Mouse (Mus musculus) embryonic facial prominence, embryonic 12.5 days (tissue): Measurements from ENCODE around the gene Rabep2. TPM values are rescaled to one million over a fixed set of nuclear protein-coding genes. Genes with fewer than 3 reads are reported as not detected.
"Not testable (repeated sequence)": the region's sequence is repeated elsewhere in the genome, so short reads cannot be mapped to it uniquely, and the experiment has no call there.

Experiments
- ATAC-seq: fragments of 200-750 bp; cut with Nextera tagmentation; 2 replicates; pipeline ENCODE4 v1.8.0; 2017; ENCODE audit not compliant: insufficient number of reproducible peaks, insufficient read depth, low FRiP score, low TSS enrichment
- H3K27ac ChIP-seq: fragments of 300-500 bp; sonication (generic); 2 replicates; pipeline ENCODE4 v1.5.1; 2016; ENCODE audit warnings: mild to moderate bottlenecking
- H3K27me3 ChIP-seq: fragments of 300-500 bp; sonication (generic); 2 replicates; pipeline ENCODE4 v1.6.1; 2016; ENCODE audit warnings: mild to moderate bottlenecking, moderate library complexity
- H3K36me3 ChIP-seq: fragments of 300-500 bp; sonication (generic); 2 replicates; pipeline ENCODE4 v1.6.1; 2016; ENCODE audit warnings: mild to moderate bottlenecking
- H3K4me1 ChIP-seq: fragments of 300-500 bp; sonication (generic); 2 replicates; pipeline ENCODE4 v1.6.1; 2016
- H3K4me2 ChIP-seq: fragments of 300-500 bp; sonication (generic); replicated peaks from 2 replicates; pipeline ENCODE4 v1.6.1; 2016; ENCODE audit warnings: mild to moderate bottlenecking, moderate library complexity
- H3K4me3 ChIP-seq: fragments of 300-500 bp; sonication (generic); 2 replicates; pipeline ENCODE4 v1.5.1; 2016; ENCODE audit warnings: mild to moderate bottlenecking
- H3K9ac ChIP-seq: fragments of 300-500 bp; sonication (generic); 2 replicates; pipeline ENCODE4 v1.6.1; 2016; ENCODE audit warnings: mild to moderate bottlenecking, moderate library complexity
- H3K9me3 ChIP-seq: fragments of 300-500 bp; sonication (generic); 2 replicates; pipeline ENCODE4 v1.6.1; 2016; ENCODE audit warnings: mild to moderate bottlenecking, moderate library complexity
- WGBS: fragments of 180-500 bp; shearing (Covaris S2); methylation state at CpG from one replicate; pipeline ENCODE4 v1.1.7; 2016; 5-methylcytosine and 5-hydroxymethylcytosine counted together
- polyA plus RNA-seq: library from polyadenylated mRNA; unstranded; fragments of >200 nt; fragmentation: Nextera tagmentation; extraction: Ambion mirVana; gene quantifications from 2 replicates; pipeline ENCODE4 v1.2.1, GENCODE M21; 2016

The Rabep2 gene
- polyA plus RNA-seq, 1 experiment from 2014 or later, result 35.3 TPM

- WGBS, result under 1% methylated on average over 53 of the region's 53 CpGs
- H3K9me3 ChIP-seq, result no peaks in the 10 kb centered on the region
- peak within 1 kb of the TSS; percentile 98 for H3K9ac ChIP-seq
- H3K27ac ChIP-seq, result peak within 1 kb of the TSS; percentile 92
- no peaks in the 10 kb centered on the region for H3K27me3 ChIP-seq
- H3K4me1 ChIP-seq, result peaks cover 16% of the 10 kb centered on the region
- peaks cover 29% of the 10 kb centered on the region for H3K36me3 ChIP-seq
- H3K4me2 ChIP-seq, result peak within 1 kb of the TSS; percentile 96
- peak within 1 kb of the TSS; percentile 90 for H3K4me3 ChIP-seq
- ATAC-seq, result peak; percentile 89
Observed at GRCm38 (mm10) chr7:126474993-126475581, 46.5 kb downstream of the Rabep2 start, which contains the start of gene Sh2b1. TSS of gene Sh2b1 (minus strand) at chr7:126475424.

GRCm38 (mm10) chr7:126481699-126482098 is 53.1 kb downstream of the Rabep2 start:
- H3K9ac ChIP-seq, result no peak overlapping the region
- no peak overlapping the region for H3K4me3 ChIP-seq
- H3K36me3 ChIP-seq, result no peaks in the 10 kb centered on the region
- 0 out of 2 replicates have a peak, but pooled peaks cover 3% of the 10 kb centered on the region for H3K9me3 ChIP-seq
- no peak for ATAC-seq
- no peak overlapping the region for H3K4me2 ChIP-seq
- no peak overlapping the region for H3K27ac ChIP-seq
- WGBS, result 28% methylated on average over 5 of the region's 5 CpGs
- 0 out of 2 replicates have a peak, but pooled peaks cover 3% of the 10 kb centered on the region for H3K4me1 ChIP-seq
- H3K27me3 ChIP-seq, result no peaks in the 10 kb centered on the region

GRCm38 (mm10) chr7:126482392-126482871 is 53.9 kb downstream of the Rabep2 start:
- H3K4me1 ChIP-seq, result 0 out of 2 replicates have a peak, but pooled peaks cover 3% of the 10 kb centered on the region
- peak overlapping the region; percentile 31 for H3K9ac ChIP-seq
- no peaks in the 10 kb centered on the region for H3K36me3 ChIP-seq
- peak overlapping the region; percentile 58 for H3K4me2 ChIP-seq
- 0 out of 2 replicates have a peak, but pooled peaks cover 3% of the 10 kb centered on the region for H3K9me3 ChIP-seq
- peak; percentile 80 for ATAC-seq
- peak overlapping the region; percentile 71 for H3K27ac ChIP-seq
- H3K27me3 ChIP-seq, result no peaks in the 10 kb centered on the region
- under 1% methylated on average over 23 of the region's 23 CpGs for WGBS
- peak overlapping the region; percentile 32 for H3K4me3 ChIP-seq

GRCm38 (mm10) chr7:126487052-126487483 is 58.5 kb downstream of the Rabep2 start, which contains the start of gene Tufm:
TSS of gene Tufm (plus strand) at chr7:126487361.
- peak within 1 kb of the TSS; percentile 77 for H3K4me3 ChIP-seq
- no peaks in the 10 kb centered on the region for H3K9me3 ChIP-seq
- under 1% methylated on average over 32 of the region's 32 CpGs for whole genome bisulfite sequencing
- H3K9ac ChIP-seq, result peak within 1 kb of the TSS; percentile 68
- no peaks in the 10 kb centered on the region for H3K27me3 ChIP-seq
- peak within 1 kb of the TSS; percentile 86 for H3K4me2 ChIP-seq
- H3K4me1 ChIP-seq, result peaks cover 10% of the 10 kb centered on the region; the same call in 1 of the 2 replicates
- peak within 1 kb of the TSS; percentile 65 for H3K27ac ChIP-seq
- ATAC-seq, result peak; percentile 89
- peaks cover 27% of the 10 kb centered on the region for H3K36me3 ChIP-seq

DNA sequence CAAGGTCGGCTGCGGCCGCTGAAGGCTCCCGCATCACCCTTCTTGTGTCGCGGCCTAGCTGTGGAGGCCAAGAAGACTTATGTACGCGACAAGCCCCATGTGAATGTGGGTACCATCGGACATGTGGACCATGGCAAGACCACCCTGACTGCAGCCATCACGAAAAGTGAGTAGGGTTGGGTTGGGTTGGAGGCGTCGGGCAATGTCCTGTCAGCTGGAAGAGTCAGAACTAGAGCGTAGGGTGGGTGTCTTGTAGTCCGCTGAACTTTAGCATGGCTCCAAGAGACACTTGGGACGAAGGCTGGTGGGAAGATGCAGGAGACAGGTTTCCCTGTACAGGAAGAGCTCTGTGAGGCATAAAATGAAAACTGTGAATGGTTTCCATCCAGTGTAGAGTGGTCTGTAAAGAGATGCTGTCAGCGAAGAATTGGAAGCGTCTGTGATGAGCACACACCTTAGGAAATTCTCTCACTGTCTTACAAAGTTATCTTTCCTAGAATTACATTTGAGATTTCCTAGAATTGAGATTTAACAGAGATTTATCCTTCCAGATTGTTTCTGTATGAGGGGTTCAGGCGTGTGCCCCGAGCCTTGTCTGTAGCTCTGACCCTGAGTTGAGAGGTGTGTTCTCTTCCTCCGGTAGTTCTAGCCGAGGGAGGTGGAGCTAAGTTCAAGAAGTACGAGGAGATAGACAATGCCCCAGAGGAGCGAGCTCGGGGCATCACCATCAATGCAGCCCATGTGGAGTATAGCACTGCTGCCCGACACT is 59.2 kb downstream of the Rabep2 start:
- 18% methylated on average over 25 of the region's 25 CpGs for WGBS
- H3K9me3 ChIP-seq, H3K27ac ChIP-seq, ATAC-seq, H3K4me1 ChIP-seq, H3K27me3 ChIP-seq: not testable (repeated sequence)
- Histone ChIP-seq H3K4me2 (peak overlapping the region; percentile 86), H3K36me3 (peaks cover 34% of the 10 kb centered on the region), H3K4me3 (peak overlapping the region; percentile 77), H3K9ac (peak overlapping the region; percentile 68)

- H3K4me2 ChIP-seq, result no peak overlapping the region
- H3K9me3 ChIP-seq, result no peaks in the 10 kb centered on the region
- ATAC-seq, result no peak
- no peak overlapping the region for H3K9ac ChIP-seq
- H3K36me3 ChIP-seq, result peaks cover 66% of the 10 kb centered on the region
- 85% methylated on average over 1 of the region's 1 CpGs for WGBS
- H3K4me1 ChIP-seq, result peaks cover 7% of the 10 kb centered on the region; the same call in 1 of the 2 replicates
- H3K27me3 ChIP-seq, result no peaks in the 10 kb centered on the region
- H3K4me3 ChIP-seq, result no peak overlapping the region
- no peak overlapping the region for H3K27ac ChIP-seq
Observed at GRCm38 (mm10) chr7:126491005-126491404, 62.4 kb downstream of the Rabep2 start.

GRCm38 (mm10) chr7:126491973-126492372 is 63.4 kb downstream of the Rabep2 start:
- Histone ChIP-seq H3K9me3 (no peaks in the 10 kb centered on the region), H3K27me3 (no peaks in the 10 kb centered on the region), H3K4me1 (peaks cover 7% of the 10 kb centered on the region; the same call in 1 of the 2 replicates), H3K36me3 (peaks cover 76% of the 10 kb centered on the region), H3K9ac (no peak overlapping the region; the same call in 1 of the 2 replicates), H3K4me2 (no peak overlapping the region), H3K27ac (no peak overlapping the region), H3K4me3 (no peak overlapping the region)
- 63% methylated on average over 11 of the region's 11 CpGs for WGBS
- no peak for ATAC-seq

DNA sequence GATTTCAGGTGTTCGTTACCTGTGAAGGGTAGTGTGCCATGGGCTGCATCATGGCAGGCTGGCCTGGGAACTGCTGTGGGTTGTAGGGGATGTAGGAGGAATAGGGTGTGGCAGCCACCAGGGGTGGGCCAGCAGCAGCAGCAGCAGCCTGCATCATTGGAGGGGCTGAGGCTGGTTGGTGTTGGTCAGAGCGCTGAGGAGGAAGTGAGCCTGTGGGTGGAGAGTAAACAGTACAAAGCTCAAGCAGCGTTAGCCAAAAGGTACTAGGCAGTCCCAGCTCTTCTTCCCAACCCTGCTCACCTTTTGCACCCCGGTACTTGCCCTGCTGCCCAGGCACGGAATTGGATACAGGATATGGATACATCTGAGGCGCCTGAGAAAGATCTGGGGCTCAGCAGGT is 65.6 kb downstream of the Rabep2 start:
- Histone ChIP-seq H3K9me3 (no peaks in the 10 kb centered on the region), H3K4me3 (no peak overlapping the region), H3K4me1 (no peaks in the 10 kb centered on the region), H3K9ac (no peak overlapping the region), H3K36me3 (peaks cover 95% of the 10 kb centered on the region), H3K27me3 (no peaks in the 10 kb centered on the region), H3K27ac (no peak overlapping the region), H3K4me2 (no peak overlapping the region)
- WGBS, result 90% methylated on average over 6 of the region's 6 CpGs
- no peak for ATAC-seq

DNA sequence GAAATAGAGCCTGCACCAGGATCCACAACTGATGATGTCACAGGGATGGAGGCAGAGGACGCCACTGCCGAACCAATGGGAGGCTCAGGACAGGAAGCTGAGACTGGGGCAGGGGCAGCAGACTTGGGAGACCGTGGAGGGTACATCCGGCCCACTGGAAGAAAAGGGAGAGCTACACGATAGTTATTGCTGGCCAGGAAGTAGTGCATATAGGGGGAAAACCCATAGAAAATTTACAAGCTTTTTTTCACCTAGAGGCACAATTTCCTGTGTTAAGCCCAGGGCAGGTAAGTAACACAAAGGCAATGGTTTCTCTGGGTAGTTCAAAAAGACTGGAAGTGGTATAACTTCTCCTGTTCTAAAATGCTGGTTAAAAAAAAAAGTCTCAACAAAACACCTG is 67.9 kb downstream of the Rabep2 start:
- H3K27me3 ChIP-seq, result no peaks in the 10 kb centered on the region
- 93% methylated on average over 5 of the region's 5 CpGs for WGBS
- peaks cover 96% of the 10 kb centered on the region for H3K36me3 ChIP-seq
- no peak overlapping the region for H3K4me2 ChIP-seq
- H3K4me1 ChIP-seq, result peaks cover 7% of the 10 kb centered on the region
- no peak overlapping the region for H3K27ac ChIP-seq
- H3K9me3 ChIP-seq, result no peaks in the 10 kb centered on the region
- no peak overlapping the region for H3K9ac ChIP-seq
- H3K4me3 ChIP-seq, result no peak overlapping the region
- no peak for ATAC-seq

DNA sequence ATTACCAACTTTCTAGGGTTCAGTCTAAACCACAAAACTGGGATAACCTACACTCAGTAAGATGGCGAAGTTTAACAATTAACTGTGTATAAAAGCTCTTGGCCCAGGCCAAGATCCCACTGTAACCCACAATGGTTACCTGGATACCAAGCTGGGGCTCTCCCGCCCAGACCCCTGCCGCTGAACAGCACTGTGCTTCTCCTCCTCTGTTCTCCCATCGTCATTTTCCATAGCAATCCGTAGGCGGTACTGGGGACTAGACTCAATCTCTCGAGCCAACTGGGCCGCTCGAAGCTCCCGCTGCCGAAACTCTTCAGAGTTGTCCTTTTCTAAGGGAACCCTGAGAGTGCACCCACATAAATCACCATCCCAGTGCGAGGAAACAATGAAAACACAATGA is 69.4 kb downstream of the Rabep2 start:
- Histone ChIP-seq H3K36me3 (peaks cover 82% of the 10 kb centered on the region), H3K4me3 (no peak overlapping the region), H3K27ac (no peak overlapping the region), H3K4me2 (no peak overlapping the region), H3K9me3 (no peaks in the 10 kb centered on the region), H3K27me3 (no peaks in the 10 kb centered on the region), H3K4me1 (peaks cover 9% of the 10 kb centered on the region), H3K9ac (no peak overlapping the region)
- ATAC-seq, result no peak
- WGBS, result 92% methylated on average over 12 of the region's 12 CpGs
